Mouse (Mus musculus) kidney, adult 2 months (tissue): ENCODE measurements at regions not wholly inside any gene's neighbourhood (a gene's known extent, or its start where the extent isn't known, plus 50 kb on each side); places are given as distances from the start of the nearest gene placed in this dataset.

Experiments used
- CTCF ChIP-seq: fragments of 200-500 bp; conservative IDR thresholded peaks from 2 replicates; pipeline ENCODE4 v1.5.1; 2011; ENCODE audit warnings: low read depth, mild to moderate bottlenecking, control low read depth, low read length, moderate library complexity, mixed read lengths; ENCODE audit not compliant: insufficient read depth, insufficient read length
- POLR2A ChIP-seq: fragments of 200-500 bp; IDR thresholded peaks from one replicate; pipeline ENCODE4 v1.6.1; 2011; ENCODE audit warnings: low read depth, low read length, control low read depth

DNA sequence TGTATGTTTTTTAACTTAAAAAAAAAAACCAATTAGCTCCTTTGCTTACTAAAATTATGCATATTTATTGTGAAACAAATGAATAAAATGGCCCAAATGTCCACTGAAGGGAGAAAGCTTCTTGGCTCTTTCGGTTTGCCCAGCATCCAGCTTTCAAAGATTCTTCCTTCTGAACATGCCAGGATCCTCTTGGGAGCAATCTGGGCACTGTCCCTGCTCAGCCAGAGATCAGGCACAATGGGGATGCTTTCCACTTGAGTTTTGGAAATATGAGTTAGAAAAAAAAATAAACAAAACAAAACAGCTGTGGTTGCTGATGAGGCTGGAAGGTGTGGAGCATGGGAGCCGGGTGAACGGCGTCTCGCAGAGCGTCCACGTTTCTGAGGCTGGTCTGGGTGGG, 180.3 kb upstream of the Foxn2 start:
- TF ChIP-seq CTCF (no peak), POLR2A (no peak)
